Mouse (Mus musculus) MEL (cell line): ENCODE results near the gene Pgm2.

Experiments
- CTCF ChIP-seq, 3 experiments: IDR thresholded peaks in 2 of 3; conservative IDR thresholded peaks in 1 of 3; 2 replicates each; pipeline ENCODE4 v1.5.1; 2011 to 2012; ENCODE audit warnings: low read length in 3 of 3, low read depth in 2 of 3, mild to moderate bottlenecking in 2 of 3, improper control_type of control experiment in 1 of 3, inconsistent platforms in 1 of 3, mixed read lengths in 1 of 3, moderate library complexity in 1 of 3; ENCODE audit not compliant: control insufficient read depth in 1 of 3, insufficient read depth in 1 of 3, poor library complexity in 1 of 3, severe bottlenecking in 1 of 3
- POLR2A ChIP-seq, 2 experiments: IDR thresholded peaks; 2 replicates each; pipeline ENCODE4 v1.6.1; 2011 to 2012; ENCODE audit warnings: low read length in 2 of 2, mild to moderate bottlenecking in 2 of 2, control low read depth in 1 of 2, improper control_type of control experiment in 1 of 2, low read depth in 1 of 2, moderate library complexity in 1 of 2; ENCODE audit not compliant: control insufficient read depth in 1 of 2, insufficient read depth in 1 of 2, poor library complexity in 1 of 2

GRCm38 (mm10) chr5:64078740-64079461, 13.8 kb upstream of the Pgm2 start:
- TF ChIP-seq CTCF (IDR thresholded peaks at IDR 0.05 in 2 of 3, conservative IDR thresholded peaks at IDR 0.05 in 1 of 3; ENCODE audit: control insufficient read depth in 1 of 3, insufficient read depth in 1 of 3, low read depth in 2 of 3, low read length in 3 of 3, poor library complexity in 1 of 3, severe bottlenecking in 1 of 3): no peak
- no peak for TF ChIP-seq POLR2A (IDR thresholded peaks at IDR 0.05; ENCODE audit: control insufficient read depth in 1 of 2, insufficient read depth in 1 of 2, low read depth in 1 of 2, low read length in 2 of 2, poor library complexity in 1 of 2)
